Mouse (Mus musculus): Measurements from ENCODE around the gene Lrrc36. TPM values are rescaled to one million over a fixed set of nuclear protein-coding genes. Genes with fewer than 3 reads are reported as not detected.

The Lrrc36 gene
- total RNA-seq, 4 experiments from 2014 or later: 0.19 to 0.56 (median 0.45) TPM

DNA sequence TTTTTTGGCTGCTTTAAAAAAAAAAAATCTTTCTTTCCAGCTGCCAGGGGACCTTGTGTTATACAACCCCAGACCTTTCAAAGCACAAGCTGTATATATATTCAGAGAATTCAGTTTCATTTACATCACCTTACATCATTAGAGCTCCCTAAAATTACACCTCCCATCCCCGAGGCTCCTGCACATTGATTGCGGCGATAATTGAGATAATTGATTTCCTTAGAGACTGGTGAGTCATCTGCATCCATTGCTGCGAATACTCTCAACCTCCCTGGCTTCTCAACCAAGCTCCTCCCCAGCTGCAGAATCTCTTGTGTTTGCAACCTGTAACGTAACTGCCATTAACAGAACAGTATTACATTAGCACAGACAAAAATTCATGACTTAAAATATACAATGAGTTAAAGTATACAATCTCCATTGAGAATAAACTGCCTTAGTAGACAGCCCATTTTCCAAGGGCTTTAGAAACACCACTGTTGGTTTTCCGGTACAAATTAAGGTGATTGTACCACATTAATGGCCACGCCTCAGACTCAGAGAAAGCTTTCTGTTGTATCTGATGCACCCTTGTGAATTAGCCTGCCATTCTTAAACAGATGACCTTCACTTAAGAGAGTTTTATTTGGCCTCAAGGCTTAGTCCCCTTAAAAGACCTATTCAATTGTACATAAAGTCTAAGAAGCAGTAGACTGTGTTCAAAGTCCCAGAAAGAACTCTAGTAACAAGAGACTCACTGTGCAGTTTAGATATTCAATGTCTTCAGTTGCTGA, 18.6 kb downstream of the Lrrc36 start:
- DNase-seq (ENCODE audit: low spot score): no peak

DNA sequence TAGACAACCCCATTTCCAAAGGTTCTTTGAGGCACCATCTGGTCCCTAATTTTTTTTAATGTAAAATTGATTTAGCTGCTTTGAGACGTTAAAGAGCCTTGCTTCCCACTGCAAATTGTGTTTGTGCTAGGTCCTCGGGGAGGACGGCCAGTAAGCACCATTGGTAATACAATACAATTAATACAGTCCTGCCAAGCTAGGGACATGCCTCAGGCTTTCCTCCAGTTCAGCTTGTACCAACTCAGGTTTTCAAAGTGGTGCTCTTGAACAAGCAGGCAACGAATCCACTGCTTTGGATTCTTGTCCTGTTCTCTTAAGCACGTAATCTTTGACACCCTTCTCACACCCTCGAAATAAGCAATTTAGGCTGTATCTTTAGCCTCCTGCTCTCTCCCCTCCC, 19.6 kb downstream of the Lrrc36 start:
- DNase-seq (ENCODE audit: low spot score): no peak

DNA sequence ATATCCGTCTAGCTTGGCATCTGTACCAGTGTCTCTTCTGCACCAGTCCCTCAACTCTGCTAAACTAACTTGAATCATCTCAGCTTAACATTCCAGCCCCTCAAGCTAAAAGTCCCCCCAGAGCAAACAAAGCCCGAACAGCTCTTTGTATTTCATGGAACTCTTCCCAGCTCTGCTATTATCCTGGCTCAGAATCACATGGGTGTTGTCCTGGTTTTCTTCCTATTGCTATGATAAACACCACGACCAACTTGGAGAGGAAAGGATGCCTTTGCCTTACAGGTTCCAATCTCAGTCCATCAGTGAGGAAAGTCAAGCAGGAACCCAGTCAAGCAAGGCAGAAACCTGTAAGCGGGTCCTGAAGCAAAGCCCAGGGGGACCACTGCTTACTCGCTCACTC, 20.1 kb downstream of the Lrrc36 start:
- peak; percentile 50 for DNase-seq (ENCODE audit: low spot score)

DNA sequence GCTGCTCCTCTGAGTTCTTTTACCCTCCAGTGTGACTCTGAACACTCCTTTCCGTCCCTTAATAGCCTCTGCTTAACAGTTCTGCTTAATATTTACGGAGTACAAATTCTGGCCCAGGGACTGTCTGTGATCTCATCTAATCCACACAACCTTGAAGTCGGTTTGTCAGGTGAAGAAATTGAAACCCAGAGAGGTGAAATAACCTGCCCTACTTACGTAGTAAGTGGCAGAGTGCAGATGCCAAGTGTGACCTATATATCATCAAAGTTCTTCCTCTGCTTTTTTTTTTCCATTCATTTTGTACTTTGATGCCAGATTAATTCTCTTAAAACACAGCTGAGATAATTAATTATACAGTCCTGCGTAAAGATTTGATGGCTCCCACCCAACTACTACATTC, 20.8 kb downstream of the Lrrc36 start:
- DNase-seq (ENCODE audit: low spot score): no peak

DNA sequence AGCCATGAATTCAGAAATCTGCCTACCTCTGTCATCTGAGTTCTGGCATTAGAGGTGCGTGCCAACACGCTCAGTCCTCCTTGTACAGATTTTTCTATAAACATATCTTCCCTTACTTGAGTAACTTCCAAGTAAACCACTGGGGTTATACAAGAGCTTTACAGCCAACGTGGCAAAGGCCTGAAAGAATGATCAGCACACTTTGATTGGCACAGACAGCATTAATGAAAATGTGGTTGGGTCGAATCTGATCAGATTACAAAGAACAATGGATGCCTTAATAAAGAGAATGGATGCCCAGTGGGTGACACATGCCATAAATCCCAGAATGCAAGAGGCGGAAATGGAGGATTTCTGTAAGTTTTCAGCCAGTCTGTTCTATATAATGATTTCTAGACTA, 22.8 kb downstream of the Lrrc36 start:
- no peak for DNase-seq (ENCODE audit: low spot score)

DNA sequence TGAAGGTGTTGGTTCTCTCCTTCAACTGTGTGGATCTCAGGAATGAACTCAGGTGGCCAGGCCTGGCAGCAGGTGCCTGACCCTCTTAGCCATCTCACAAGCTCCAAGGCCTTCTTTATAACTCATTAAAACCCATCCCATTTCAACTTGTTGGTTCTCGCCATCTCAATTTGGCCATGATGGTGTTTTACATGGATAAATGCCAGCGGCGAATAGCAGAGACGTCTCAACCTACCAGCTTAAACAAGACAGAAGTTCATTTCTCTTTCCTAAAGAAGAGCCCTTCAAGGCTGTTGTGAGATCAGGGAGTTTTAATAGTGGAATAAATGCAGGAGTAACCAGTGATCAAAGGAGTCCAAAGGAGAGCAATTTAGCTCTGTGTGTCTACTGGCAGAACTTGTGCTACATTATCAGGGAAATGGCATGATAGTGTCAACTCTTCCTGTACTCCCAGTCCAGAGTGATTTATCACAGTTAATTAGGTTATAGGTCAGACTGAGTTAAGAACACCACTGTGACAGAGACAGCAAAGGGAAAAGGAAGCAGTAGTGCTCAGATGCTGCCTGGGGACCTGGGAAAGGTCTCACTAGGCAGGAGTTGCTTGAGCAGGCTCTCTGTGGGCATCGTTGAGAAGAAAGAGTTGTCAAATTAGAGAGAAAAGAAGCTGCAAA, 23.8 kb downstream of the Lrrc36 start:
- DNase-seq (ENCODE audit: low spot score): no peak

DNA sequence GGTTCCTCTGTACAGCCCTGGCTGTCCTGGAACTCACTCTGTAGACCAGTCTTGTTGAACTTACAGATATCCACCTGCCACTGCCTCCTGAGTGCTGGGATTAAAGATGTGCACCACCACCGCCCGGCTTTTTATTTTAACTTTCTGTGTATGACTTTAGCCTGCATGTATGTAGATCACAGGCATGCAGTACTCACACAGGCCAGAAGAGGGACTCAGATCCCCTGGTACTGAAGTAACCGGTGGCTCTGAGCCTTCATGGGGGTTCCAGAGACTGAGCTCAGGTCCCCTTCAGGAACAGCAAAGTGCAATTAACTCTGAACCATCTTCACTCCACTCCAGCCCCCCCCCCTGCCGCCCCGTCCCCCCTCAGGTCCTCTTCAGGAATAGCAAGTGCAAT, 25.5 kb downstream of the Lrrc36 start:
- DNase-seq (ENCODE audit: low spot score): peak; percentile 28

DNA sequence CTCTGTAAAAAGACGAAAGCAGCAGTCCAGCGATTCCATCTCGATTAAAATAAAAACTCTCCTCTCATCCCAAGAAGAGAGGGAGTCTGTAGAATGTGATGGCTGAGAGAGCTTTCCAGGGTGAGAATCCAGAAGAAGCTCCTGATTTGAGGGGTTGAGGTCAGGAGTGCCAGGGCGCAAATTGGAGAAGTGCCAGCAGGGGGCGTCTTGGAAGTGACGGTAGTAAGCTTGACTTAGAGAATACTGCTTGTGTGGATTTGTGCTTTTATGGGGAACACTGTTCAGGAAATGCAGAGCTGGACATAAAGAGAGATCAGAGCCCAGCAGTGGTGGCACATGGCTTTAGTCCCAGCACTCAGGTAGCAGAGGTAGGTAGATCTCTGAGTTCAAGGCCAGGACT, 28.1 kb downstream of the Lrrc36 start:
- no peak for DNase-seq (ENCODE audit: low spot score)

DNA sequence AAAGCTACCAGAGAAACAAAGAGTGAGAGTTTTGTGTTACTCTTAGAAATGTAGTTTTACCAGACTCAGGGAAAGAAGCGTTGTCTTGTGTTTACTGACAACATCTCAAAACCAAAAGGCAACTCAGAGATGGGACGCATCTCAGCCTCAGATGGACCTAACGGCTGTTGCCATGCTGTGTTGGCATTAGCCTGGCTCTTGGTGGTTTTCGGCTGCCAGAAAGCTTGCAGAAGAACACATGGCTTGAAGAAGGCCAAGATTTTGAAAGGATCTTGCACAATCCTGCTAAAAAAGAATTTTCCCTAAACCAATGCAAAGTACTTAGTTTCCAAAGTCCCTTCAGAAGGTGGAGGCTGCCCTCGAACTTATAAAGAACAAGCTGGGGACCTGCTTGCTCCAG, 29.3 kb downstream of the Lrrc36 start:
- no peak for DNase-seq (ENCODE audit: low spot score)

DNA sequence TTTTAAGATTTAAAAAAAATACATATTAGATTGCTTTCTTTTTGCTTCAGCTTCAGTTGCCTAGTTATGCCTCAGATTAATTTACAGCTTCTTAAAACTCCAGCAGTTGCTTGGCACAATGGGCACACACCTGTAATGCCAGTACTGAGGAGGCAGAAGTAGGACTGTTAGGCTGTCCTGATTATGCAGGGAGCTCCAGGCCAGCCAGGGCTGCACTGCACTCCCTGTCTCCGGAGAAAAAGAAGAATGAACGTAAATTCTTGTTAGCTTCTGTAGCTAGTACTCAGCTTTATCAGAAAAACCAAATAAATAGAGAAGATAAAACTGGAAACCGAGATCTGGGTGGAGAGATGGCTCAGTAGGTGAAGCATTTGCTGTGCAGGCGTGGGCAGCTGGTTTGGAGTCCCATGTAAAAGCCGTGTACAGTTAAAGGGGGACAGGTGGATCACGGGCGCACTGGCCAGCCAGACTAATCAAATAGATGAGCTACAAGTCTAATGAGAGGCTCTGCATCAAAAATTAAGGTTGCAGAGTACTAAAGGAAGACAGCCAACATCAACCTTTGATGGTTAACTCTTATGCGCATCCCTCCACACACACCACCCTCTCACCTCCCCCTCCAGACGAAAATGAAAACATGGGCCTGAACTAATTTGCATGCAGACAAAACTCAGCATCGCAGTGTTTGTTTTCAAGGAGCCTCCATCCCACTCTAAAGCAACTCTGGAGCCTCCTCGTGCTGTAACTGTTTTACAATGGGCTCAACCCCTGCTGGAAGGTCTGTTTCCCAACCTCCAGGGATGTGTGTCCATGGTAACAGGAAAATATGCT, 32.1 kb downstream of the Lrrc36 start:
- DNase-seq (ENCODE audit: low spot score): no peak

DNA sequence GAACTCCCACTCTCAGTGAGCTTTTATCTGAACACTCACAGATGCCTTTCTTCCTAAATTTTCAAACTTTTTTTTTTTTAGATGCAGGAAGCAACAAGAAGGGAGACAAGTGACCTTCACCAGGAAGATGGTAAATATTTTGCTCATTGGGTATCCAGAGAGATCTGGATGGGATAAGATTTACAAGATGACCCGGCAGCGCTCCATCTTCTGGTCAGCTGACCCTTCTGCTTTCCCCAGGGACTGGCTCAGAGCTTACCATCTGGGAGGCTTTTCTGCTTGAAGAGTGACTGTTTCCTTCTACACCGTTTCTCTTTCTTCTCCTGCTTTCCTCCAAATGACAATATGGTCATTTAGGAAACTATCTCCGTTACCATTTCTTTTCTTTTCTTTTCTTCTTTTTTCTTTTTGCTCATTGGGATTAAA, 32.8 kb downstream of the Lrrc36 start:
- DNase-seq (ENCODE audit: low spot score): no peak

DNA sequence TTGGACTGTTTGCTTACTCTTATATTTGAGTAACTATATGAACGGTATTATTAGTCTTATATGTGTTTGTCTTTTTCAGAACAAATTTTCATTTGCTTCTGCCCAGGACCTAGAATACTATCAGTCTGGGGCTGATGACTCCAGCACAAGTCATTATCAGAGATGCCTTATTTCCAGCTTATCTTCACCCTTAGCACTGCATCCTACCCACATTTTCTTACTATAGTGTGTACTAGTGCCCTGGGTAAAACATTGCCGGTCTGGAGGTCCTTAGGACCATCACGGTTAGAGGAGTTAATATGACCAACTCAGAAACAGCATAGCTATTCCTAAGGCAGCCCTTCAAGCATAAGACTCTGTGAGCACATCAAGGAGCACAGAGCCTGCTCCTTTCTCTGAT, 34.8 kb downstream of the Lrrc36 start:
- no peak for DNase-seq (ENCODE audit: low spot score)

DNA sequence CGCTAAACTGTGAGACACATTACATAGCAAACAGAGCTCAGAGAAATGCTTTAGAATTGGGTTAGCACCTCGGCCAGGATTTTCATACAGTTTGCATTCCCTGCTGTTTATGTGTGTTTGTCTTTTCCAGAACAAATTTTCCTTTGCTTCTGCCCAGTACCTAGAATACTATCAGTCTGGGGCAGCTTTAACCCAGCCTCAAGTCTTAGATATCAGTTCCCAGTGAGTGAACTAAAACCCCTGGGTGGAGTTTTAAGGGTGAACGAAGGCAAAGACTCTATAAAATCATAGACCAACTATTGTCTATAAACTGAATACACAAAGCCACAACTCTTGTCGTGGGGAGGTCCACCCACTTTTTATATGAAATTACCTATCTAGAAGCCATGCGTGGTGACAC, 35.2 kb downstream of the Lrrc36 start:
- no peak for DNase-seq (ENCODE audit: low spot score)

DNA sequence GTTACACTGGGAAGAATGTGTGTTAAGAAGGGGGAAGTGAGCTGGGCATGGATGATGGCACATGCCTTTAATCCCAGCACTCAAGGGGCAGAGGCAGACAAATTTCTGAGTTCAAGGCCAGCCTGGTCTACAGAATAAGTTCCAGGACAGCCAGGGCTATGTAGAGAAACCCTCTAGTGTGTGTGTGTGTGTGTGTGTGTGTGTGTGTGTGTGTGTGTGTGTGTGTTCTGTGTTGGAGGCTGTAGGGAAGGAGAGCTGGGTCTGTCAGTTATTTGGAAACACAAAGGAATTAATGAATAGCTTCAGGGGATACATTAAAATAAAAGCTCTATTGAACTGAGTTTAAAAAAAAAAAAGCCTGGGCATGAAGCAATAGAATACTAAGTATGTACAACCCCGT, 37.6 kb downstream of the Lrrc36 start:
- DNase-seq (ENCODE audit: low spot score): no peak

DNA sequence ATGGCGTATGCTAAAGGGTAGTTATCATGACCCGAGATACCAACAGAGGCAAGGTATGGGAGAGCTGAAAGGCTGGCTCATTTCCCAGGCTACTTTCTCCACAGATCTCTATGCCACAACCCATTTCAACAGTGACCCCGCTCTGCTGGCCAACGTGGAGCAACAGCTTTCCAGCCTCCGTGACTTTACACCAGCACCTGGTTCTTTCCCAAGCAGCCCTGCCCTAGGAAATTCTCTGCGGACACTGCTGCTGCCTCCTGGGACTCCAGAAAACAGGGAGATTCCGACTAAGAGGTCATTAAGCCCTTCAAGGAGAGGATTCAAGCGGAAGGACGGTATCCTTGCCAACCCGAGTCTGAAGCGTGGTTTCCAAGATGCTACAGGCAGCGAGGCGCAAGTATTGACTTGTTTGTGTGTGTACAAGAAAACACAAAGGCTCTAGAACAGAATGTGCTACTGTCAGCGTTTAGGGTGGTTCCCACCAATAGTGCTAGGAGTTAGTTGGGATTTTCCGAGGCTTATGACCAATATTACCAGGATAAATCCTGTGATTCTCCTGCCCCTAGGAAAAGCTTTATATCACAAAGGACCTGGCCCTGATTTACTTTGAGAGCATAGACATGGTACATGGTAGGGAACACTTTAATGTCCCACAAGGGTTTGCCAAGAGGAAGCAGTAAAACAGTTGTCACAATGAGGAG, 38.7 kb downstream of the Lrrc36 start:
- no peak for DNase-seq (ENCODE audit: low spot score)

DNA sequence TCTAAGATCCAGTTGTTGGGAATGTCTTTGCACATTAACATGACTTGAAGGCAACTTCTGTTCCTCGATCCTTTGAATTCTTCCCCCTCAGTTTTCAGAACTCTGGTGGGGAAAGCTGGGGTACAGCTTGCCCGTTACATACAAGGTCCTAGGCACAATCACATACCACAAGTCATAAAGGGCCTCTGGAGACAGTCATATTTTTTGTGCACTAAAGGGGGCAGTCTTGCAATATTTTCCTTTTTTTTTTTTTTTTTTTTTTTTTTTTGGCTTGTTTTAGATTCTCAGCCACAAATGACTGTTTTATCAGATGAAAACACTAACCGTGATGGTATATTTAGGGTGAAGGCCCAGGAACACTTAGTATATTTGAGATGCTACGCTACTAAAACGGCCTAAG, 39.9 kb downstream of the Lrrc36 start:
- no peak for DNase-seq (ENCODE audit: low spot score)

DNA sequence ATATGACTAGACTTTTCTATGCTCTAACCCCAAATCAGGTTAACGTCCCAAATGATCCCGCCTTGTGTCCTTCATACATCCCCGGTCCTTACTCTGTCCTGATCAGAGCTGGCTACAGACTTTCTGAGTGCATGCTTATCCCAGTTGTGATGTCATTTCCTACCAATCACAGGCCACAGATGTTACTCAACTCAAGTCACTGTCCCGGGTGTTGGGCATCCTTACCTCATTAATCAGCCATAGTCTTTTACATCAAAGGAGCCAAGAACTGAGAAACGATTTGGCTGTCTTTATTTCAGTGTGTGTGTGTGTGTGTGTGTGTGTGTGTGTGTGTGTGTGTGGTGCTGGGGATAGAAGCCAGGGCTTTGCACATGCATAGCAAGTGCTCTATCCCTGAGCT, 40.7 kb downstream of the Lrrc36 start:
- DNase-seq (ENCODE audit: low spot score): no peak

DNA sequence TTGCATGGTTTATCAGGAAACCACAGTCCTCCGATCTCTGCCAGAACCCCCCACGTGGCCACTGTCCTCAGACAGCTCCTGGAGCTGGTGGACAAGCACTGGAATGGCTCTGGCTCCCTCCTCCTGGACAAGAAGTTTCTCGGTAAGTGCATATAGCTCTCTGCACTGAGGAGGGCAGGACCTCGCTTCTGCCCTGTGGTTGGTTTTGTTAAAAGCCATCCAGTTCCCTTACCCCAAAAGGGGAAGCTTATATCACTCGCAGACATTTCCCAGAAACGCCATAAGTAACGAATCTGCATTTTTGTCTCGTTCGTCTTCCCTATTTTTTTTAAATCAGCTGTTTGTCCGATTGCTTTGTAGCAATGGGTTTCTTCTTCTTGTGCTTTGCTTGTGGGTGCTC, 41.8 kb downstream of the Lrrc36 start:
- DNase-seq (ENCODE audit: low spot score): no peak

DNA sequence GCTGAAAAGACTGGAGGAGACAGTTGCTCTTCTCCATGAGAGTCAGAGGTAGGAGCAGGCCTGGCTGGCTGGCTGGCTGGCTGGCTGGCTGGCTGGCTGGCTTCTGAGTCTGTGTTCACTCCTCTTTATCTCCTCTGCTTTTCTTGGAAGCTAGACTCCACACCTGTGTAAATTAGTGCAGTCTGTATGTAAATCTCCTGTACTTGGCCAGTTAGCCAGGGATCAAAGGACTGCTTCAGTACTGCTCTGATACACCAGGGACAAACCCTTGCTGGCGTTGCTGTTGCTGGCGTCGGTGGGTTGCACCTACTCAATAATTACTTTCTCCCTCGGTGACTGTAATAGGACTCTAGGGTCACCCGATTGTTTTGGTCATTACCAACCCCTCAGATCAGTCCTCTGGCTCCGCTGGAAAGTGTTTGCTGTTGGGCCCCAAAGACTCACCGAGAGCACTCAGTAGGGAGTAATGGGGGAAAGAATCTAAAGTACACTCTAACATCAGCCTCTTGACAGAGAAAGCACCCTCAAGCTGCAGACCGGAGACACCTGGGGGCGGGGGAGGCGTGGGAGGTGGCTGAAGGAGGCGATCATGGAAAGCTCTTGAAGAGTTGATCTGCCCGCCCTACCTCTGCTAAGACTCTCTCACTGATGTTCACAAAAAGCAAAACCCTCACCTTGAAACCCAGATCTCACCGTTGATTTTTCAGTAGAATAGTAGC, 47.9 kb downstream of the Lrrc36 start:
- no peak for DNase-seq (ENCODE audit: low spot score)

DNA sequence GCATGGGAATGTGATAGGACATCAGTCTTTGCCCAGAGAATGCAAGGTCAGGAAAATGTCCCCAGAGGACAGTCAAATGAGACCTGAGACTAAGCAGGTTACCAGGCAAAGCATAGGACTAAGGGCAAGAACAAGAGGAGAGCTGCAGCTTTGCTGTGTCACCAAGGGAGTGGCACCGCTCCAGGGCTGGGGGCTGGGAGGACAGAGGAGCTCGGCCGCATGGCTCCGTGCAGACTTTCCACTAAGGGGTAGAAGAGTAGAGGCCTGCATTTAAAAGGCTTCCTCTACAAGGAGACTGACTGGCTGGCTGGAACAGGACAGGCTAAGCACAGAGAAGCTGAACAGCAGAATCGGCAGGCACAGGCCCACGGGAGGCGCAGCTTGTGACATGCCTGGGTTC, 51.2 kb downstream of the Lrrc36 start:
- DNase-seq (ENCODE audit: low spot score): no peak

DNA sequence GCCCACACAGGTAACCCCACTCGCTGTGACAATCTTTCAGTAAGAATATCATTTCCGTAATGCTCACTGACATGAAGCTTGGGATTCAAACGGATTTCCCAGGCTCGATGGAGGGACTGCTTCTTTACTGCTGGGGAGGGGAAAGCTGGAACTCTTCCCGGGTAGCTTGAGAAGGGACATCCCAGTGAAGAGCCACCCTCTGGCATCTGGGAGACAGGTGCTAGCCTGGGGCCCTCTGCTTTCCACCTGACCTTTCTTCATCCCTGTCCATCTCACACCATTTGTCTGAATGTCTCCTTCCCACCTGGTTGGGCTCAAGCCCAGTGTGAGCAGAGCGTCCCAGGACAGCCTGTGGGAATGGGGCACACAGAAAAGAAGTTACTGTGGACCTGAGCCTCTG, 52.9 kb downstream of the Lrrc36 start:
- no peak for DNase-seq (ENCODE audit: low spot score)

All from heart, adult 8-10 months (tissue).